Mouse (Mus musculus): ENCODE data around the gene Col19a1.

- TF ChIP-seq HCFC1 (IDR thresholded peaks at IDR 0.05; ENCODE audit: borderline replicate concordance, insufficient read depth, low read length) (no peak), MAFK (IDR thresholded peaks at IDR 0.05; ENCODE audit: insufficient read depth, low read depth, low read length) (no peak), ZC3H11A (IDR thresholded peaks at IDR 0.05; ENCODE audit: borderline replicate concordance, low read depth, low read length) (no peak), ZNF384 (IDR thresholded peaks at IDR 0.05; ENCODE audit: low read depth, low read length) (no peak), CHD2 (IDR thresholded peaks at IDR 0.05; ENCODE audit: low read depth, low read length) (no peak)
Observed at GRCm38 (mm10) chr1:24349462-24350217, 237.6 kb downstream of the Col19a1 start.

Measured in ES-E14 (cell line).